Mouse (Mus musculus) midbrain, embryonic 12.5 days (tissue): Measurements from ENCODE around the gene Morc2a. TPM values are rescaled to one million over a fixed set of nuclear protein-coding genes. Genes with fewer than 3 reads are reported as not detected.
"Not testable (repeated sequence)": the region's sequence is repeated elsewhere in the genome, so short reads cannot be mapped to it uniquely, and the experiment has no call there.

ENCODE experiments used
- ATAC-seq: fragments of 200-750 bp; cut with Nextera tagmentation; 2 replicates; pipeline ENCODE4 v1.8.0; 2017; ENCODE audit warnings: low read depth, moderate TSS enrichment, moderate library complexity; ENCODE audit not compliant: low FRiP score
- H3K27ac ChIP-seq: fragments of 300-500 bp; sonication (generic); replicated peaks from 2 replicates; pipeline ENCODE4 v1.5.1; 2016; ENCODE audit warnings: mild to moderate bottlenecking
- H3K27me3 ChIP-seq: fragments of 300-500 bp; sonication (generic); 2 replicates; pipeline ENCODE4 v1.6.1; 2016; ENCODE audit warnings: mild to moderate bottlenecking
- H3K36me3 ChIP-seq: fragments of 300-500 bp; sonication (generic); 2 replicates; pipeline ENCODE4 v1.6.1; 2016
- H3K4me1 ChIP-seq: fragments of 300-500 bp; sonication (generic); 2 replicates; pipeline ENCODE4 v1.6.1; 2016
- H3K4me2 ChIP-seq: fragments of 300-500 bp; sonication (generic); replicated peaks from 2 replicates; pipeline ENCODE4 v1.6.1; 2016; ENCODE audit warnings: mild to moderate bottlenecking, moderate library complexity
- H3K4me3 ChIP-seq: fragments of 300-500 bp; sonication (generic); 2 replicates; pipeline ENCODE4 v1.5.1; 2016; ENCODE audit warnings: mild to moderate bottlenecking
- H3K9ac ChIP-seq: fragments of 300-500 bp; sonication (generic); replicated peaks from 2 replicates; pipeline ENCODE4 v1.6.1; 2016; ENCODE audit warnings: mild to moderate bottlenecking, moderate library complexity
- H3K9me3 ChIP-seq: fragments of 300-500 bp; sonication (generic); 2 replicates; pipeline ENCODE4 v1.6.1; 2016; ENCODE audit warnings: mild to moderate bottlenecking
- WGBS: fragments of 180-500 bp; shearing (Covaris S2); methylation state at CpG from one replicate; pipeline ENCODE4 v1.1.7; 2016; 5-methylcytosine and 5-hydroxymethylcytosine counted together
- polyA plus RNA-seq: library from polyadenylated mRNA; unstranded; fragments of >200 nt; fragmentation: Nextera tagmentation; extraction: Ambion mirVana; gene quantifications from 2 replicates; pipeline ENCODE4 v1.2.1, GENCODE M21; 2016

Gene Morc2a
- 56.5 and 58.0 TPM in 2 replicates for polyA plus RNA-seq

GRCm38 (mm10) chr11:3648964-3649841 lies at the start of gene Morc2a:
Morc2a (plus strand) TSS chr11:3649191.
- peaks cover 45% of the 10 kb centered on the region for H3K36me3 ChIP-seq
- H3K9ac ChIP-seq: peak within 1 kb of the TSS; percentile 93
- WGBS: 2% methylated on average over 81 of the region's 81 CpGs

GRCm38 (mm10) chr11:3601966-3602365 lies 47.0 kb upstream of the Morc2a start:
- not testable (repeated sequence) for H3K9me3 ChIP-seq, H3K36me3 ChIP-seq, H3K4me3 ChIP-seq, H3K27me3 ChIP-seq, H3K9ac ChIP-seq, ATAC-seq, H3K27ac ChIP-seq, H3K4me1 ChIP-seq, H3K4me2 ChIP-seq
- WGBS: 60% methylated on average over 1 of the region's 1 CpGs

More at GRCm38 (mm10) chr11:3648964-3649841, at the start of gene Morc2a:
- peak within 1 kb of the TSS; percentile 69 for H3K4me3 ChIP-seq
- H3K27me3 ChIP-seq: no peaks in the 10 kb centered on the region
- peaks cover 17% of the 10 kb centered on the region for H3K4me1 ChIP-seq
- ATAC-seq: peak; percentile 98
- peak within 1 kb of the TSS; percentile 71 for H3K4me2 ChIP-seq
- H3K27ac ChIP-seq: peak within 1 kb of the TSS; percentile 93
- peaks cover 24% of the 10 kb centered on the region for H3K9me3 ChIP-seq

- H3K27me3 ChIP-seq, H3K4me3 ChIP-seq, H3K36me3 ChIP-seq, H3K9ac ChIP-seq, H3K4me1 ChIP-seq, ATAC-seq, H3K4me2 ChIP-seq, H3K27ac ChIP-seq, H3K9me3 ChIP-seq: not testable (repeated sequence)
- 48% methylated on average over 2 of the region's 2 CpGs for WGBS
Measured at GRCm38 (mm10) chr11:3602687-3603086, 46.3 kb upstream of the Morc2a start.

GRCm38 (mm10) chr11:3606456-3606855 lies 42.5 kb upstream of the Morc2a start:
- ATAC-seq: no peak
- H3K4me1 ChIP-seq: no peaks in the 10 kb centered on the region
- WGBS: 87% methylated on average over 5 of the region's 5 CpGs

GRCm38 (mm10) chr11:3615576-3615975 lies 33.4 kb upstream of the Morc2a start:
- Histone ChIP-seq H3K27me3 (no peaks in the 10 kb centered on the region), H3K9me3 (no peaks in the 10 kb centered on the region), H3K36me3 (no peaks in the 10 kb centered on the region), H3K9ac (no peak overlapping the region), H3K4me1 (no peaks in the 10 kb centered on the region), H3K4me2 (no peak overlapping the region), H3K4me3 (no peak overlapping the region), H3K27ac (no peak overlapping the region)
- WGBS: 94% methylated on average over 4 of the region's 4 CpGs
- no peak for ATAC-seq

More at GRCm38 (mm10) chr11:3606456-3606855, 42.5 kb upstream of the Morc2a start:
- Histone ChIP-seq H3K36me3 (no peaks in the 10 kb centered on the region), H3K27ac (no peak overlapping the region), H3K9me3 (no peaks in the 10 kb centered on the region), H3K4me2 (no peak overlapping the region), H3K9ac (no peak overlapping the region), H3K4me3 (no peak overlapping the region), H3K27me3 (no peaks in the 10 kb centered on the region)

- no peak for ATAC-seq
- WGBS: 87% methylated on average over 5 of the region's 5 CpGs
Measured at GRCm38 (mm10) chr11:3622826-3623225, 26.2 kb upstream of the Morc2a start.

GRCm38 (mm10) chr11:3624391-3625027 lies 24.5 kb upstream of the Morc2a start:
- H3K36me3 ChIP-seq: no peaks in the 10 kb centered on the region
- peaks cover 11% of the 10 kb centered on the region for H3K27me3 ChIP-seq
- H3K4me3 ChIP-seq: no peak overlapping the region
- WGBS: 82% methylated on average over 4 of the region's 4 CpGs
- peaks cover 9% of the 10 kb centered on the region; the same call in 1 of the 2 replicates for H3K4me1 ChIP-seq
- ATAC-seq: no peak
- no peak overlapping the region for H3K27ac ChIP-seq
- no peak overlapping the region for H3K9ac ChIP-seq
- no peaks in the 10 kb centered on the region for H3K9me3 ChIP-seq
- no peak overlapping the region for H3K4me2 ChIP-seq

More at GRCm38 (mm10) chr11:3622826-3623225, 26.2 kb upstream of the Morc2a start:
- Histone ChIP-seq H3K4me1 (no peaks in the 10 kb centered on the region), H3K27me3 (no peaks in the 10 kb centered on the region), H3K4me2 (no peak overlapping the region), H3K9ac (no peak overlapping the region), H3K27ac (no peak overlapping the region), H3K9me3 (no peaks in the 10 kb centered on the region), H3K36me3 (no peaks in the 10 kb centered on the region), H3K4me3 (no peak overlapping the region)

GRCm38 (mm10) chr11:3628999-3629491 lies 19.9 kb upstream of the Morc2a start:
- Histone ChIP-seq H3K27me3 (peaks cover 12% of the 10 kb centered on the region), H3K27ac (no peak overlapping the region), H3K4me1 (peaks cover 9% of the 10 kb centered on the region; the same call in 1 of the 2 replicates), H3K4me2 (peak overlapping the region; percentile 70), H3K9me3 (no peaks in the 10 kb centered on the region), H3K36me3 (no peaks in the 10 kb centered on the region), H3K4me3 (peak overlapping the region; percentile 41), H3K9ac (peak overlapping the region; percentile 32; the same call in 1 of the 2 replicates)
- under 1% methylated on average over 32 of the region's 32 CpGs for WGBS
- no peak for ATAC-seq

GRCm38 (mm10) chr11:3633269-3633668 lies 15.7 kb upstream of the Morc2a start:
- H3K9ac ChIP-seq, ATAC-seq, H3K4me3 ChIP-seq, H3K27ac ChIP-seq, H3K36me3 ChIP-seq, H3K9me3 ChIP-seq, H3K4me2 ChIP-seq, H3K4me1 ChIP-seq: not testable (repeated sequence)
- peaks cover 12% of the 10 kb centered on the region for H3K27me3 ChIP-seq
- 84% methylated on average over 8 of the region's 8 CpGs for WGBS

GRCm38 (mm10) chr11:3647688-3648087 lies 1.3 kb upstream of the Morc2a start:
- peak overlapping the region; percentile 69 for H3K4me3 ChIP-seq
- peaks cover 17% of the 10 kb centered on the region for H3K4me1 ChIP-seq
- no peaks in the 10 kb centered on the region for H3K27me3 ChIP-seq
- H3K36me3 ChIP-seq: peaks cover 53% of the 10 kb centered on the region
- no peak overlapping the region for H3K9ac ChIP-seq
- no peak overlapping the region for H3K27ac ChIP-seq
- ATAC-seq: no peak
- H3K9me3 ChIP-seq: peaks cover 33% of the 10 kb centered on the region
- WGBS: 93% methylated on average over 5 of the region's 5 CpGs
- H3K4me2 ChIP-seq: peak overlapping the region; percentile 60

- peak; percentile 57 for ATAC-seq
- H3K27me3 ChIP-seq: no peaks in the 10 kb centered on the region
- H3K9me3 ChIP-seq: peaks cover 28% of the 10 kb centered on the region
- peaks cover 46% of the 10 kb centered on the region for H3K36me3 ChIP-seq
- H3K27ac ChIP-seq: peak overlapping the region; percentile 93
- peak overlapping the region; percentile 69 for H3K4me3 ChIP-seq
- under 1% methylated on average over 58 of the region's 62 CpGs for WGBS
- H3K4me2 ChIP-seq: peak overlapping the region; percentile 60
- peak overlapping the region; percentile 93 for H3K9ac ChIP-seq
- peaks cover 17% of the 10 kb centered on the region for H3K4me1 ChIP-seq
Measured at GRCm38 (mm10) chr11:3648305-3648963, 557 bp upstream of the Morc2a start.
